Mouse (Mus musculus): ENCODE results near the gene Ngb. TPM values are rescaled to one million over a fixed set of nuclear protein-coding genes. Genes with fewer than 3 reads are reported as not detected.

Gene Ngb
- 1.4 and 1.7 TPM in 2 replicates for polyA plus RNA-seq (2012; rRNA removed)

DNA sequence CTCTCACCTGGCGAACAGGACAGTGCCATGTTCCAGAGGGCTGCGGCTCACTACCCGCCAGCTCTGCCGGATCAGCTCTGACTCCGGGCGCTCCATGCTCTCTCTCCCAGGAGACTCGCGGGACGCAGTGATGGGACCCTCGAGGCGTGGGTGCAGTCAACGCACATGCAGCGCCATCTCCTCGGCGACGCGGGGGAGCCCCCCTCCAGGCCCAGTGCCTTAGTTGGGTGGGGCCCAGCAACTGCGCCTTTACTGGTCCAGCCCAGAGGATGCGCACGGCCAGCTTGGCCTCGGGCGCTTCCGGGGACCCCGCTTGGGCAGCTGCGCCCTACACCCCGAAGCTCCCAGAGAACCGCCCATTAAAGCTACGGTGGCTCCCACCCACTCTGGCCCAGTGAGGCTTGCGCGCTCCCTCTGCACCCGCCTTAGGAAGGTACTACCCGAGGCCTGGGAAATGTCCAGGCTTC lies at the start of gene Ngb:
TSS of gene Ngb (minus strand) at position 375 of the 467 bp plus-strand sequence.

DNA sequence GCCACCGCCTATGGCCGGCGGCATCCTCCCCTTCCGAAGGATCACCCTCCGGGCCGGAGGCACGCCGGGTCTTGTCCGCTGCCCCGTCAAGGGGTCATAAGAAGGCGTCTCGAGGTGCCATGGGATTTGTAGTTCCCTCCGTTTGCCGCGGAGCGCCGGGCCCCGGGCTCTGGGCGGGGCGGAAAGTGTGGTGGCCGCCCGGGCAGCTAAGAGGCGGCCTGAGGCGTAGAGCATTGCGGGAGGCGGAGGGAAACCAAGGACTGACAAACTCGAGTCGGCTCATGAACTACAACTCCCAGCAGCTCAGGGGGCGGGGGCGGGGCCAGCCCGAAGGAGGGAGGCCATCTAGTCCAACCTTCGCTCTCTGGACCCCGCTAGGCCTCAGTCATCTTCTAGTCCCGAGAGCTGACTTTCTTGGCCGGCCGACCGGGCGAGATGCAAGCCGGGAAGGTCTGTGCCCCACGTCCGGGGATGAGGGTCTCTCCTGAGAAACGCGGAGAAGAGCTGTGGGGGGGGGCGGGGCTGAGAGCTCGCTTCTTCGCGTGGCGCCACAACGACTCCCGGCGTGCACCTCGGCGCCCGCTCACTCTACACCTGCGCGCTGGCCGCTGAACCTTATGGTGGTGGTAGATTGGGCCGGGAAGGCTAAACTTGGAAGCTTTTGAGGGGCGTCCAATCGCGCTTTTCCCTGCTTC lies 45.2 kb upstream of the Ngb start, which contains the start of gene Pomt2:
TSS of gene Pomt2 (minus strand) at position 574 of the 695 bp plus-strand sequence.

DNA sequence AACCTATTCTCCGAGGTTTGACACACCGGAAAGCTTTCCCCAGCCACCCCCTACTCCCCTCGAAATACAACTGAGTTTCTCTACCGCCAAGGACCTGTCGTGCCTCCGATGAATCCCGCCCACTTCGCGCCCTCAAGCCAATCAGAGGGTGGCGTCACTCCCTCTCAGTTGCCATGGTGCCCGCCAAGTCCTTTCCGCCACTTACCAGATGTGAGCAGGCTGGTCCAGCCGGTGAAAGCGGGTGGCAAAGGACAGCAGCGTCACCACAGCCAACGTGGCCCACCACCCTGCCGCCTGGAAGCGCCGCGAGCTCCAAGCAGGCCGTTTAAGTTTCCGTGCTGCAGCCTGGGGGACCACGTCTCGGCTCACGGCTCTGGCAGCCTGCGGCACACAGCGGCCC lies 44.6 kb upstream of the Ngb start, which contains the start of gene Gstz1:
TSS of gene Gstz1 (plus strand) at position 200 of the 400 bp plus-strand sequence.

Other genes starting within 250 kb of the Ngb start
- gene Irf2bpl, start 217.7 kb downstream of the Ngb start, polyA plus RNA-seq (2012; rRNA removed): 71.3 and 75.7 TPM in 2 replicates
- 48.2 and 54.7 TPM in 2 replicates for gene Cipc, start 155.5 kb downstream of the Ngb start, polyA plus RNA-seq (2012; rRNA removed)
- 7.7 and 11.5 TPM in 2 replicates for gene Zdhhc22, start 112.1 kb downstream of the Ngb start, polyA plus RNA-seq (2012; rRNA removed)
- gene Tmem63c, start 81.2 kb downstream of the Ngb start, polyA plus RNA-seq (2012; rRNA removed): 14.6 and 14.9 TPM in 2 replicates
- gene Gstz1, start 44.6 kb upstream of the Ngb start, polyA plus RNA-seq (2012; rRNA removed): 58.5 and 60.3 TPM in 2 replicates
- 14.7 and 17.4 TPM in 2 replicates for gene Pomt2, start 45.4 kb upstream of the Ngb start, polyA plus RNA-seq (2012; rRNA removed)
- gene Samd15, start 97.2 kb upstream of the Ngb start, polyA plus RNA-seq (2012; rRNA removed): 1.2 and 1.7 TPM in 2 replicates
- 10.1 and 10.5 TPM in 2 replicates for gene Tmed8, start 97.9 kb upstream of the Ngb start, polyA plus RNA-seq (2012; rRNA removed)
- gene Noxred1, start 136.2 kb upstream of the Ngb start, polyA plus RNA-seq (2012; rRNA removed): 2.4 and 4.0 TPM in 2 replicates
- gene Vipas39, start 163.7 kb upstream of the Ngb start, polyA plus RNA-seq (2012; rRNA removed): 57.9 and 68.4 TPM in 2 replicates
- 199 and 202 TPM in 2 replicates for gene Ahsa1, start 163.9 kb upstream of the Ngb start, polyA plus RNA-seq (2012; rRNA removed)
- gene Ism2, start 197.2 kb upstream of the Ngb start, polyA plus RNA-seq (2012; rRNA removed): 1.0 and 1.1 TPM in 2 replicates

All from central nervous system, embryonic 14 days (tissue).